In genomic region chr13:110168570-110168969, GRCm38 (mm10) we compare ENCODE assay signal across 15 mouse cellular contexts.
DNase-seq lines count a peak whose midpoint lies in the region; ATAC-seq lines count a peak whose summit lies in the region.
"Had no signal": no experiment of that assay in that cellular context is flagged by ENCODE, and none has a peak within 500 bp of the region (broad histone marks: within the 10 kb centered on the region; RNA-seq: fewer than 3 reads in every experiment).

No protein-coding gene starts in this region.

- no peak overlapping the region for H3K4me2 ChIP-seq in forebrain, embryonic 15.5 days (replicated peaks)
- no peak overlapping the region for H3K4me2 ChIP-seq in neural tube, embryonic 15.5 days
- H3K4me2 ChIP-seq: stomach, embryonic 15.5 days had no signal

- no peaks in the 10 kb centered on the region for H3K27me3 ChIP-seq in forebrain, embryonic 15.5 days
- H3K27me3 ChIP-seq in neural tube, embryonic 15.5 days (replicated peaks), result no peaks in the 10 kb centered on the region
- H3K27me3 ChIP-seq: stomach, embryonic 15.5 days had no signal

- WGBS in forebrain, embryonic 15.5 days, result 84% methylated on average over 4 of the region's 4 CpGs
- WGBS in neural tube, embryonic 15.5 days, result 72% methylated on average over 4 of the region's 4 CpGs

- no peak overlapping the region for H3K4me3 ChIP-seq in forebrain, embryonic 15.5 days
- no peak overlapping the region for H3K4me3 ChIP-seq in neural tube, embryonic 15.5 days (replicated peaks)
- H3K4me3 ChIP-seq: stomach, embryonic 15.5 days had no signal

- H3K4me1 ChIP-seq in forebrain, embryonic 15.5 days, result peaks cover 29% of the 10 kb centered on the region
- peaks cover 14% of the 10 kb centered on the region for H3K4me1 ChIP-seq in neural tube, embryonic 15.5 days
- H3K4me1 ChIP-seq: stomach, embryonic 15.5 days had no signal

- no peaks in the 10 kb centered on the region for H3K9me3 ChIP-seq in forebrain, embryonic 15.5 days
- no peaks in the 10 kb centered on the region for H3K9me3 ChIP-seq in neural tube, embryonic 15.5 days (replicated peaks)
- H3K9me3 ChIP-seq: stomach, embryonic 15.5 days had no signal

- intact Hi-C loops in left cerebral cortex, postnatal 4 days (cut with DNase I), result no loop called here
- intact Hi-C loops in left cerebral cortex, postnatal 14 days (cut with DNase I), result no loop called here

- peak overlapping the region; percentile 55 for H3K27ac ChIP-seq in forebrain, embryonic 15.5 days (replicated peaks)
- H3K27ac ChIP-seq in neural tube, embryonic 15.5 days (replicated peaks), result peak overlapping the region; percentile 45; the same call in 1 of the 2 replicates
- H3K27ac ChIP-seq: stomach, embryonic 15.5 days had no signal

- no peak for ATAC-seq in forebrain, embryonic 15.5 days (replicated peaks)
- ATAC-seq in neural tube, embryonic 15.5 days (ENCODE audit: low FRiP score), result no peak
- ATAC-seq: CD4-positive, CD25-positive, alpha-beta regulatory T cell, adult 4 months had no signal

- H3K36me3 ChIP-seq in forebrain, embryonic 15.5 days, result no peaks in the 10 kb centered on the region
- no peaks in the 10 kb centered on the region; the same call in 1 of the 2 replicates for H3K36me3 ChIP-seq in neural tube, embryonic 15.5 days
- H3K36me3 ChIP-seq: stomach, embryonic 15.5 days had no signal

- no peak overlapping the region for H3K9ac ChIP-seq in forebrain, embryonic 15.5 days (replicated peaks)
- H3K9ac ChIP-seq in neural tube, embryonic 15.5 days (replicated peaks), result no peak overlapping the region
- H3K9ac ChIP-seq: stomach, embryonic 15.5 days had no signal

- peak; percentile 18 for DNase-seq in left cerebral cortex, postnatal 4 days
- no peak for DNase-seq in left cerebral cortex, postnatal 14 days (ENCODE audit: low spot score in 2 of 2)
- DNase-seq in cerebellum, adult 9-10 months, result peak; percentile 65
- DNase-seq in layer of hippocampus, adult 9-11 months, result no peak
- no peak for DNase-seq in kidney, adult 8-10 months
- DNase-seq: adrenal gland, adult 2 months; heart, adult 18-20 months; lung, adult 18-20 months; lung, postnatal 4 days; right cerebral cortex, adult 18-20 months; spleen, adult 18-20 months had no signal

Comparison
In these comparisons a context has a peak if more than half of its experiments do, and no peak if none do; other contexts are left out.
1. DNase-seq: peak in left cerebral cortex, postnatal 4 days (single experiment) and cerebellum, adult 9-10 months (single experiment); none in left cerebral cortex, postnatal 14 days (0 of 2), layer of hippocampus, adult 9-11 months (single experiment) and kidney, adult 8-10 months (0 of 2).